Mouse (Mus musculus): Measurements from ENCODE around the gene Pgp. TPM values are rescaled to one million over a fixed set of nuclear protein-coding genes. Genes with fewer than 3 reads are reported as not detected.

The Pgp gene
- polyA plus RNA-seq, 3 experiments from 2014 or later, result 3.5 to 6.9 (median 4.6) TPM

Other genes with a start within 250 kb of the Pgp start
- 1 to 10 TPM; 7.2 to 9.5 (median 9.1) TPM for gene Tedc2, start 249.5 kb upstream of the Pgp start, polyA plus RNA-seq (2017; shearing (Covaris generic))
- gene Ccnf, start 218.9 kb upstream of the Pgp start, polyA plus RNA-seq (2017; shearing (Covaris generic)), result 10 to 100 TPM in 1 of 3 experiments, 1 to 10 TPM in 2; 3.4 to 43.6 (median 6.3) TPM
- gene Abca17, start 119.3 kb upstream of the Pgp start, polyA plus RNA-seq (2017; shearing (Covaris generic)), result not detected
- 10 to 100 TPM; 17.8 to 31.2 (median 26.3) TPM for gene Abca3, start 118.4 kb upstream of the Pgp start, polyA plus RNA-seq (2017; shearing (Covaris generic))
- 100 to 1,000 TPM; 118 to 138 (median 130) TPM for gene Rnps1, start 55.8 kb upstream of the Pgp start, polyA plus RNA-seq (2017; shearing (Covaris generic))
- gene Eci1, start 43.8 kb upstream of the Pgp start, polyA plus RNA-seq (2017; shearing (Covaris generic)), result 10 to 100 TPM; 52.4 to 61.7 (median 59.7) TPM
- 1 to 10 TPM; 2.9 to 6.5 (median 4.8) TPM for gene Dnase1l2, start 27.3 kb upstream of the Pgp start, polyA plus RNA-seq (2017; shearing (Covaris generic))
- gene E4f1, start 79 bp upstream of the Pgp start, polyA plus RNA-seq (2017; shearing (Covaris generic)), result 10 to 100 TPM; 22.1 to 49.8 (median 23.6) TPM
- gene Bricd5, start 3.5 kb downstream of the Pgp start, polyA plus RNA-seq (2017; shearing (Covaris generic)), result not detected
- 10 to 100 TPM; 14.0 to 14.9 (median 14.5) TPM for gene Mlst8, start 8.7 kb downstream of the Pgp start, polyA plus RNA-seq (2017; shearing (Covaris generic))
- gene Caskin1, start 18.2 kb downstream of the Pgp start, polyA plus RNA-seq (2017; shearing (Covaris generic)), result under 1 TPM in 2 of 3 experiments, not detected in 1; 0.16 to 0.23 TPM
- gene Traf7, start 57.5 kb downstream of the Pgp start, polyA plus RNA-seq (2017; shearing (Covaris generic)), result 10 to 100 TPM; 45.5 to 54.2 (median 53.7) TPM
- 1 to 10 TPM; 1.1 to 6.5 (median 2.0) TPM for gene Rab26, start 63.8 kb downstream of the Pgp start, polyA plus RNA-seq (2017; shearing (Covaris generic))
- 10 to 100 TPM in 2 of 3 experiments, 1 to 10 TPM in 1; 9.9 to 32.6 (median 22.6) TPM for gene Pkd1, start 79.4 kb downstream of the Pgp start, polyA plus RNA-seq (2017; shearing (Covaris generic))
- gene Tsc2, start 162.2 kb downstream of the Pgp start, polyA plus RNA-seq (2017; shearing (Covaris generic)), result 10 to 100 TPM; 17.0 to 17.7 (median 17.1) TPM
- gene Nthl1, start 162.3 kb downstream of the Pgp start, polyA plus RNA-seq (2017; shearing (Covaris generic)), result 1 to 10 TPM; 2.0 to 4.8 (median 2.8) TPM
- gene Slc9a3r2, start 179.9 kb downstream of the Pgp start, polyA plus RNA-seq (2017; shearing (Covaris generic)), result not detected
- gene Npw, start 188.1 kb downstream of the Pgp start, polyA plus RNA-seq (2017; shearing (Covaris generic)), result not detected
- 1 to 10 TPM; 4.1 to 5.8 (median 5.4) TPM for gene Zfp598, start 199.3 kb downstream of the Pgp start, polyA plus RNA-seq (2017; shearing (Covaris generic))
- 1 to 10 TPM in 2 of 3 experiments, under 1 TPM in 1; 0.51 to 5.4 (median 1.7) TPM for gene Syngr3, start 219.6 kb downstream of the Pgp start, polyA plus RNA-seq (2017; shearing (Covaris generic))
- gene Gfer, start 225.8 kb downstream of the Pgp start, polyA plus RNA-seq (2017; shearing (Covaris generic)), result 10 to 100 TPM; 10.2 to 18.4 (median 13.1) TPM
- gene Noxo1, start 225.8 kb downstream of the Pgp start, polyA plus RNA-seq (2017; shearing (Covaris generic)), result 1 to 10 TPM; 1.8 to 3.5 (median 2.7) TPM
- gene Tbl3, start 237.3 kb downstream of the Pgp start, polyA plus RNA-seq (2017; shearing (Covaris generic)), result 10 to 100 TPM; 29.5 to 55.4 (median 32.2) TPM
- not detected for gene Rnf151, start 247.7 kb downstream of the Pgp start, polyA plus RNA-seq (2017; shearing (Covaris generic))
- 100 to 1,000 TPM; 452 to 883 (median 453) TPM for gene Rps2, start 247.7 kb downstream of the Pgp start, polyA plus RNA-seq (2017; shearing (Covaris generic))